Mouse (Mus musculus) olfactory bulb, adult 2 months (tissue): ENCODE results near the gene 1700022I11Rik. TPM values are rescaled to one million over a fixed set of nuclear protein-coding genes. Genes with fewer than 3 reads are reported as not detected.

Experiments
- H3K27ac ChIP-seq: fragments of 200-500 bp; 2 replicates; pipeline ENCODE4 v1.5.1; 2012; ENCODE audit warnings: low read depth, low read length; ENCODE audit not compliant: insufficient read depth
- H3K4me1 ChIP-seq: fragments of 200-500 bp; 2 replicates; pipeline ENCODE4 v1.6.1; 2012; ENCODE audit warnings: low read length; ENCODE audit not compliant: control insufficient read depth, insufficient read depth
- H3K4me3 ChIP-seq: fragments of 200-500 bp; 2 replicates; pipeline ENCODE4 v1.5.1; 2012; ENCODE audit warnings: mild to moderate bottlenecking, low read depth, low read length, moderate library complexity; ENCODE audit not compliant: insufficient read depth
- CTCF ChIP-seq: fragments of 200-500 bp; IDR thresholded peaks from 2 replicates; pipeline ENCODE4 v1.5.1; 2012; ENCODE audit warnings: low read depth, mild to moderate bottlenecking, low read length, moderate library complexity; ENCODE audit not compliant: insufficient read depth
- POLR2A ChIP-seq: fragments of 200-500 bp; IDR thresholded peaks from 2 replicates; pipeline ENCODE4 v1.6.1; 2012; ENCODE audit warnings: mild to moderate bottlenecking, low read depth, low read length, moderate library complexity; ENCODE audit not compliant: insufficient read depth
- WGBS: fragments of 180-500 bp; shearing (Covaris S2); methylation state at CpG from one replicate; pipeline ENCODE4 v1.1.7; 2018; 5-methylcytosine and 5-hydroxymethylcytosine counted together
- polyA plus RNA-seq: library from polyadenylated mRNA; stranded (reverse); fragments of >200 nt; gene quantifications from 2 replicates; pipeline ENCODE4 v1.2.4, GENCODE M21; 2012; ENCODE audit warnings: low replicate concordance; ENCODE audit not compliant: missing spikeins, insufficient read depth, insufficient read length

Gene 1700022I11Rik
- polyA plus RNA-seq, 1 experiment, result not detected

GRCm38 (mm10) chr4:42956581-42956980 lies 12.8 kb upstream of the 1700022I11Rik start:
- Histone ChIP-seq H3K4me1 (peaks cover 49% of the 10 kb centered on the region), H3K4me3 (no peak overlapping the region), H3K27ac (no peak overlapping the region)
- TF ChIP-seq POLR2A (no peak), CTCF (no peak)
- WGBS, result 92% methylated on average over 17 of the region's 17 CpGs

GRCm38 (mm10) chr4:42957306-42957705 lies 12.1 kb upstream of the 1700022I11Rik start:
- no peak overlapping the region for H3K27ac ChIP-seq
- WGBS, result 58% methylated on average over 11 of the region's 11 CpGs
- H3K4me1 ChIP-seq, result peaks cover 49% of the 10 kb centered on the region
- TF ChIP-seq CTCF (no peak), POLR2A (no peak)
- H3K4me3 ChIP-seq, result no peak overlapping the region

GRCm38 (mm10) chr4:42957979-42958378 lies 11.4 kb upstream of the 1700022I11Rik start:
- WGBS, result 68% methylated on average over 8 of the region's 8 CpGs
- peaks cover 45% of the 10 kb centered on the region for H3K4me1 ChIP-seq
- H3K27ac ChIP-seq, result no peak overlapping the region
- H3K4me3 ChIP-seq, result no peak overlapping the region
- TF ChIP-seq CTCF, result no peak

- TF ChIP-seq POLR2A (no peak), CTCF (no peak)
- Histone ChIP-seq H3K27ac (no peak overlapping the region), H3K4me1 (peaks cover 37% of the 10 kb centered on the region), H3K4me3 (no peak overlapping the region)
- 21% methylated on average over 8 of the region's 8 CpGs for WGBS
Measured at GRCm38 (mm10) chr4:42958942-42959341, 10.5 kb upstream of the 1700022I11Rik start.

GRCm38 (mm10) chr4:42959382-42959781 lies 10.0 kb upstream of the 1700022I11Rik start:
- peak overlapping the region; percentile 44; the same call in 1 of the 2 replicates for H3K27ac ChIP-seq
- no peak overlapping the region for H3K4me3 ChIP-seq
- WGBS, result 48% methylated on average over 4 of the region's 4 CpGs
- TF ChIP-seq POLR2A (no peak), CTCF (no peak)
- peaks cover 37% of the 10 kb centered on the region for H3K4me1 ChIP-seq

- peaks cover 27% of the 10 kb centered on the region for H3K4me1 ChIP-seq
- WGBS, result 13% methylated on average over 4 of the region's 4 CpGs
- H3K27ac ChIP-seq, result no peak overlapping the region
- no peak overlapping the region for H3K4me3 ChIP-seq
- TF ChIP-seq POLR2A, result no peak
- TF ChIP-seq CTCF, result peak; percentile 55; the same call in 1 of the 2 replicates
Measured at GRCm38 (mm10) chr4:42961592-42961991, 7.8 kb upstream of the 1700022I11Rik start.

- H3K4me1 ChIP-seq, result peaks cover 10% of the 10 kb centered on the region
- no peak for TF ChIP-seq POLR2A
- TF ChIP-seq CTCF, result no peak
- H3K27ac ChIP-seq, result no peak overlapping the region
- no peak overlapping the region for H3K4me3 ChIP-seq
- WGBS, result 70% methylated on average over 2 of the region's 2 CpGs
Measured at GRCm38 (mm10) chr4:42963480-42963879, 5.9 kb upstream of the 1700022I11Rik start.

- WGBS, result 17% methylated on average over 12 of the region's 12 CpGs
- Histone ChIP-seq H3K27ac (no peak overlapping the region), H3K4me1 (peaks cover 2% of the 10 kb centered on the region), H3K4me3 (no peak overlapping the region)
- TF ChIP-seq CTCF (no peak), POLR2A (no peak)
Measured at GRCm38 (mm10) chr4:42965039-42965719, 4.2 kb upstream of the 1700022I11Rik start.

- TF ChIP-seq POLR2A (no peak), CTCF (no peak)
- WGBS, result 84% methylated on average over 4 of the region's 4 CpGs
- H3K27ac ChIP-seq, result no peak overlapping the region
- H3K4me3 ChIP-seq, result no peak overlapping the region
- H3K4me1 ChIP-seq, result no peaks in the 10 kb centered on the region
Measured at GRCm38 (mm10) chr4:42972952-42973351, 3.5 kb downstream of the 1700022I11Rik start.
